Mouse (Mus musculus): ENCODE results near the gene Kcne2.

The Kcne2 gene

GRCm38 (mm10) chr16:92292101-92292500, at the start of gene Kcne2:
Kcne2 (plus strand) TSS chr16:92292389.
- no peak for DNase-seq (ENCODE audit: low read depth, low spot score)

DNA sequence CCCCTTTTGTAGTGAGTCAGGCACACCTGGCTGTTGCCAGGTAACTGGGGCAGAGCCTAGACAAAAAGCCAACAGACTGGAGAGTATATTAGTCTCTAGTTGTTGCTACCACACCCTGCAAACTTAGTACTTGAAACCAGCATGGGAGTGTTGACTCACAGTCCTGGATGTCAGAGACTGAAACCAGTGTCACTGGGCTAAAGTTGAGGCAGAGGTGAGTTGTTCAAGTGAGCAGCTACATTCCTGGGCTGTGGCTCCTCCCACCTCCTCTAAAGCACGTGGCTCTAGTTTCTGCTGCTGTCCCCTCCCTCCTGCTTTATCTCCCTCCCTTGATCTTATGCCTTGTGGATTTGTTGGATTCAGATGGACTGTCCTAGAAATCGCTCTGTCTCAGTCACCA, 46.3 kb upstream of the Kcne2 start:
- no peak for DNase-seq (ENCODE audit: low read depth, low spot score)

GRCm38 (mm10) chr16:92246974-92247373, 45.2 kb upstream of the Kcne2 start:
- no peak for DNase-seq (ENCODE audit: low read depth, low spot score)

GRCm38 (mm10) chr16:92247700-92248099, 44.5 kb upstream of the Kcne2 start:
- no peak for DNase-seq (ENCODE audit: low read depth, low spot score)

- no peak for DNase-seq (ENCODE audit: low read depth, low spot score)
Measured at GRCm38 (mm10) chr16:92249681-92250080, 42.5 kb upstream of the Kcne2 start.

DNA sequence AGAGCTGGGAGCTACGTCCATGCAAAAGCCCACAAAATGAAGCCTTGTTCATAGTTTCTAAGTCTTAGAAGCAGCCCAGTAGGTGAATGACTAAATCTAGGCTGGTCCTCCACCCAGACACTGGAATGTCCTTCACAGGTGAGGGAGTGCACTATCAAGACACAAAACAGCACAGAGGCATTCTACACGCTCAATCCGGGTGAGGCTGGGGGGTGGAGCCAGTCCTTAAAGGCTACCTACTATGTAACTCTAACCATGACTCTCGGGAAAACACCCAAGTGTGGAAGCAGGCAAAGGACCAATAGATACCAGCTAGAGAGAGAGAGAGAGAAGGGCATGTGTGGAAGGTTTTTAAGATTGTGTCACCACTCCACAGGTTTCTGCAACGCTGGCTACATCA, 41.7 kb upstream of the Kcne2 start:
- DNase-seq (ENCODE audit: low read depth, low spot score) = no peak

DNA sequence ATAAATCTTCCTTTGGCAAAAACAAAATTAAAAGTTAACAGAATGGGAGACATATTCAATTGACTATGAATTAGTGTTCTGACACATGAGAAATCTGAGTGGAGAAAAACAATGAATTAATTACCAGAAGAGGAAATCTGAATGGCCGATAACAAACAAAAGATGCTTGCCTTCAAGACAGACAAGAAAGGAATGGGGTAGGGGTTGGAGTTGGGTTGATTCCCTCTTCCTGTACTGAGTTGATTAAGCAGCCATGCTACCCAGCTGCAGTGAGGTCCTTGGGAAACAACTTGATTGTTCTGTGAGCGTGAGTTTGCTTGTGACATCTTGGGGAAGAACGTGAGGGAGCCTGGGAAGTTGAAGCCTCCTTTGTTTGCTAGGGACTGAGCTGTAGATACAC, 37.9 kb upstream of the Kcne2 start:
- no peak for DNase-seq (ENCODE audit: low read depth, low spot score)

DNA sequence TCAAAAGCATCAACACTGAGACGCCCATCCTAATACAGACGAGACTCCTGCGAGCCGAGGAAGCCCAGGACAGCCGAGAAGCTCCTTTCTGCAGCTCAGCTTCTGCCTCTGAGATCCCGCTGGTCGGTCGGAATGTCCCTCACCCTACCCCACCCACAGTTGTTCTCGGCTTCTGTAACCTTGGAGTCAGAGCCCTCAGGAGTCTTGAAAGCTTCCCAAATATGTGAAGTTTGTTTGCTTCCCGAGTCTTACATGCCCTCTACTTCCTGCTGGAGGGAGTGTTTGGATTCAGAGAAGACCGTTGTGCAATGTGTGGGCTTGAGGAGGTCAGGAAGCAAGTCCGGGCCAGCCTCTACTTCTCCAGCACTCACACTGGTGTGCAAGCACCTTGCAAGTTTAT, 24.3 kb upstream of the Kcne2 start:
- DNase-seq (ENCODE audit: low read depth, low spot score) = no peak

DNA sequence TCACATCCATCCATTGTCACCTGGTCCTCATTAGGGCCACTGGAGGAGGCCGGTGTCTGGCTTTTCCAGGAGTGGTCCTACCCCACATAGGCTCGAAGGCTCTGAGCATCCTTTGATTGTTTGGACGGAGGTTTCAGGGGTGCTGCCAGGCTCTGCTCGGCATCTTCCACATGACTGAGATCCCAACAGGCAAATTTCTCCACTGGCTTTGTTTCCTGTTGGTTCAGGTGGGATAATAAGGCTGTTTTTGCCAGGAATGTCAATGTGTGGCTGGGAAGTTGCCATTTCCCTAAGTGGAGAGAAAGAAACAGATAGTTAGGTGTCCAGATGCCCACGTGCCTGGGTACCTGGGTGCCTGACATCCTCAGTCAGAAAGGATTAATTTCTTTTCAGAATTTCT, 17.7 kb upstream of the Kcne2 start:
- no peak for DNase-seq (ENCODE audit: low read depth, low spot score)

DNA sequence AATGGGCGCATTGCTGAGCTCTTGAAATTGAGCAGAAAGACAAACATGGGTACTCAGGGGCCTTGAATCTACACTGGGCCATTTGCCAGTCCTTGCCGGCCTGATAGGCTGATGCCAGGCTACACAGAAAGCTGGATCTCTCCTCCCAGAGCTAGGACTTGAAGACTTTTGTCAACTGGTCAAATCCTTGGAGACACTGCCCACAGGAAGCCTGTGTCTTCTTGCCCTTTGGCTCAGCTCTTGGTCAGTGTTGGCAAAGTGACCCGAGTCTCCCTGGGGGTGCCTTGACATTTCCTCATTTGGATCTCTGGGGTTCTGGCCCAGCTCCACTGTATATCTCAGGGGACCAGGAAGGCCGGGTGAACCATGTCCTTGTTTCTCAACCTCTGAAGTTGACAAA, 16.7 kb upstream of the Kcne2 start:
- no peak for DNase-seq (ENCODE audit: low read depth, low spot score)

- DNase-seq (ENCODE audit: low read depth, low spot score) = no peak
Measured at GRCm38 (mm10) chr16:92282671-92283070, 9.5 kb upstream of the Kcne2 start.

GRCm38 (mm10) chr16:92285068-92285467, 7.1 kb upstream of the Kcne2 start:
- no peak for DNase-seq (ENCODE audit: low read depth, low spot score)

DNA sequence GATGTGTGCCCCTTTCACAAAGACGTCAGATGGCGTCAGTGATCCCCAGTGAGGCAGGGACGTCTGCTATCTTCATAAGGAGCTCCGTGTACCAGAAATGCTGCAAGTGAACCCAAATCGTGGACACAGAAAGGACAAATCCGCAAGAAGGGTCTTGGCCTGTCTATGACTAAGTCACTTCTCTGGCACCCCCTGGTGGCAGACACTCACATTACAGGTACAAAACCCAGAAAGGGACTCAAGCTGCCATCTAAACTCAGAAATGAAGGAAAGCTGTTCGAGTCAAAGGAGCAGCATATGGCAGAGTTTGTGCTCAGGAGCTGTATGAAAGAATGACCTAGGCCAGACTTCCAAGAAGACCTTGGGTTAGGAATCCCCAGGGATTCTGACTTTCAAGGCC, 5.6 kb upstream of the Kcne2 start:
- peak; percentile 88 for DNase-seq (ENCODE audit: low read depth, low spot score)

GRCm38 (mm10) chr16:92288778-92289177, 3.4 kb upstream of the Kcne2 start:
- DNase-seq (ENCODE audit: low read depth, low spot score) = no peak

DNA sequence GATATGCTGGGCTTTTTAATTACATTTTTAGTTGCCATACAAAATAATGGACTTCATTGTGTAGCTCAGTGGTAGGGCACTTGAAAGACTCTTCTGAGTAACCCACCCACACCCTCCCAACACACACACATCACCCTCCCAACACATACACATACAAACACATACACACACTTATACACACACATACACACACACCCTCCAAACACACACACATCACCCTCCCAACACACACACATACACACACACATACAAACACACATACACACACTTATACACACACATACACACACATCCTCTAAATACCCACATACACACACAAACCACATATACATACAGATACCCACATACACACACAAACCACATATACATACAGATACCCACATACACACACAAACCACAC, 2.1 kb upstream of the Kcne2 start:
- no peak for DNase-seq (ENCODE audit: low read depth, low spot score)

- DNase-seq (ENCODE audit: low read depth, low spot score) = no peak
Measured at GRCm38 (mm10) chr16:92294267-92294970, 2.2 kb downstream of the Kcne2 start.

- no peak for DNase-seq (ENCODE audit: low read depth, low spot score)
Measured at GRCm38 (mm10) chr16:92295328-92295727, 3.1 kb downstream of the Kcne2 start.

GRCm38 (mm10) chr16:92300649-92301411, 8.6 kb downstream of the Kcne2 start, which contains the start of gene Smim11:
Smim11 (plus strand) TSS chr16:92301286.
- DNase-seq (ENCODE audit: low read depth, low spot score) = peak; percentile 97

DNA sequence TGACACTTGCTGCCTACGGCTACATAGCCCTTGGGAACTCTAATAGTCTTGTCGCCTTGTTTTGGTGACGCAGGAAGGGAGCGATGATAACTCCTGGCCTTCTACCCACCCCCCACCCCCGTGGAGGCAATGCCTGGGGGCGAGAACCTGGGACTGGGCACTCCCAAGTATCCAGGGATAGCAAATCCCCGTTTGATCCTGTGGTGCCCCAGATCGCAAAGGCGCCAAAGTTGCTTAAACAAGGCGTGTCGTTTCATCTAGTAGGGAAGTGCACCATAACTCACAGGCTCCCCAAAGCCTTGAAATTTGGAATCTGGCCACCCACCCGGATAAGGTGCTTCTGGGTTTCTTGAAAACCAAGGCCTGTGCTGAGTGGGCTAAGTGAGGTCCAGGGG, 9.2 kb downstream of the Kcne2 start:
- no peak for DNase-seq (ENCODE audit: low read depth, low spot score)

- DNase-seq (ENCODE audit: low read depth, low spot score) = peak; percentile 15
Measured at GRCm38 (mm10) chr16:92301989-92302388, 9.8 kb downstream of the Kcne2 start.

DNA sequence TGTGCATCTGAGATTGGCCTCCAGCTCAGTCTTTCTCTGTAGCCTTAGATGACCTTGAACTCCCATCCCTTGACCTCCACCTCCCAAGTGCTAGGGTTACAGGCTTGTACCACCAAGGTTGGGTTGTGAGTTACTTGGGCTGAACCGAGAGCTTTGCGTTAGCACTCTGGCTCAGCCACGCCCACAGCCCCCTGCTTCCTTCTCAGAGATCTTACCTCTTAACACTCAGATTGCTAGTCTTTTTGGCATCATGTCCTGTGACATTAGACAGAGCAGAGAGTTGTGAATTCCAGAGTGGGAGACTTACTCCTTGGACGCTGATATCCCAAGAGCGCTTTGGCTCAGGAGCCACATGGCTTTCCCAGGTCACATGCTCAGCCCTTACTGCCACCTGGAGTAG, 10.3 kb downstream of the Kcne2 start:
- DNase-seq (ENCODE audit: low read depth, low spot score) = no peak

DNA sequence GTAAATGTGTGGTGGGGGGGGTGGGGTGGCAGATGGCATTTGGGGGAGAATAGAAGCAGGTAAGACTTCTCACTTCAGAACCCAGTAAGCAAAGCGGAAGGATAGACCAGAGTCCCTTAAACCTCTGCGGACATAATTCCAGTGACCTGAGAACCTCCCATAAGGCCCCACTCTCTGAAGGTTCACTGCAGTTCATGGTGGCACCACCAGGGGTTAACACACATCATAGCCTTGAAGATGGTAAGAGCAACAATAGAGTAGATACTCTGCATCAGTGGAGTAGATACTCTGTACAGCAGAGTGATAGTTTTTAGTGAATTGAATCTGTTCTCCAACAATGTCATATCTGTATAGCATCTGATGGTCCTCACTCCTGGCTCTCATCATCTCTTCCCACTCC, 13.3 kb downstream of the Kcne2 start:
- no peak for DNase-seq (ENCODE audit: low read depth, low spot score)

DNA sequence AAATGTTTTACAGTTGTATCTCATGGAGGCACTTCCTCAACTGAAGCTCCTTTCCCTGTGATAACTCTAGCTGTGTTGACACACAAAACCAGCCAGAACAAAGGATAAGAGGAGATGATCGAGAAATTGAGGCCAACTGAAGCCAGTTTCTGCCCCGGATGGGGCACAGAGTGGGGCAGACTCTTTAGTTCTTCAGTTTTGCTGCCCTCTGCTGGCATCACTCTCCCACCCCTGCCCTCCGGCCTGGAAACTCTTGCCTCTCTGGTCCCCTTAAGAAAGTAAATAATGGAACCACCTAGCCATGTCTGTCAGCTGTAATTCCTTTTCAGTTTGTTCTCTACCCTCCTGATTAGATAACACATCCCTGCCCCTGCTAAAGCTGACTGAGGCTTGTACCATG, 15.8 kb downstream of the Kcne2 start:
- no peak for DNase-seq (ENCODE audit: low read depth, low spot score)
